Mouse (Mus musculus) gonadal fat pad, adult 2 months (tissue): Measurements from ENCODE around the gene Pitpnb. TPM values are rescaled to one million over a fixed set of nuclear protein-coding genes. Genes with fewer than 3 reads are reported as not detected.

Experiments used
- DNase-seq: peaks from one replicate; pipeline ENCODE4 v3.0.0-alpha.2; 2012; ENCODE audit warnings: low read depth
- polyA plus RNA-seq: library from polyadenylated mRNA; depleted of rRNA; stranded (reverse); fragments of >200 nt; gene quantifications from 2 replicates; pipeline ENCODE4 v1.2.3, GENCODE M21; 2012; rRNA removed

Gene Pitpnb
- polyA plus RNA-seq, 1 experiment: 58.0 TPM

GRCm38 (mm10) chr5:111421424-111421823 lies 90.9 kb downstream of the Pitpnb start:
- DNase-seq: no peak

GRCm38 (mm10) chr5:111422058-111422800 lies 91.7 kb downstream of the Pitpnb start:
- DNase-seq: no peak

- no peak for DNase-seq
Measured at GRCm38 (mm10) chr5:111423011-111423410, 92.4 kb downstream of the Pitpnb start.

DNA sequence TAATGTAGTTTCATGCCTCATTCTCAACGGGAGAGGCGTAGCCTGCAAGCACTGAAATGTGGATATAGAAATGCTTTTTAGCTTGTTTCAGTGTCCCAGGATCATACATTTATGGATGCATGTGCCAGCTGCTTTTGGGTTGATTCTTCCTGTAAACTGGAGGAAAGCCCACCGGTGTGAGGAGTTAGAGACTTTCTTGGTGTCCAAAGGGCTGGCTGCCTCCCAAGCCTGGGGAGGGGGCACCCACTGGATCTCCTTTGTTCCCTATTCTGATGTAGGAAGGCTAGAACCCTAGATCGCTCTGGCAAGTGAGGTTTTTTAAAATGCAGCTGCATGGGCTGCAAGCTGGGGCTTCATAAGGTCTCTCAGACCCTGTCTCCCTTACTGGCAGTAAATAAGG lies 93.1 kb downstream of the Pitpnb start:
- DNase-seq: no peak

DNA sequence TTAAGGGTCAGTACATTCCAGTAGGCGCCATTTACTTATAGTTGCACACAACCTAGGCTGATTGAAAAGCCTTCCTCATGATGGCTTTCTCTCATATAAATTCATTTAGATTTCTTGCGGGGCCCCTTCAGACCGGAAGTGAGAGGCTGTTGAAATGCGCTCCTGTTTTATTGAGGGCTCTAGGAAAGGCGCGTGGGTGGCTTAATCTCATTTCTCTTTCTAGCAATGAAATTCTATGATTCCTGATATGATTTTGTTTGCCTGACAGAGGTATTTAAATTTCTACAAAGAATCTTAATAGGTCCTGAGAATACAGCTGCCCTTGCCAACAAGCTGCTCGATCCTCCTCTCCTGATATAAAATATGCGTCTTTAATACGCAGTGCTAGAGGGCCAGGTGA lies 95.2 kb downstream of the Pitpnb start:
- no peak for DNase-seq

DNA sequence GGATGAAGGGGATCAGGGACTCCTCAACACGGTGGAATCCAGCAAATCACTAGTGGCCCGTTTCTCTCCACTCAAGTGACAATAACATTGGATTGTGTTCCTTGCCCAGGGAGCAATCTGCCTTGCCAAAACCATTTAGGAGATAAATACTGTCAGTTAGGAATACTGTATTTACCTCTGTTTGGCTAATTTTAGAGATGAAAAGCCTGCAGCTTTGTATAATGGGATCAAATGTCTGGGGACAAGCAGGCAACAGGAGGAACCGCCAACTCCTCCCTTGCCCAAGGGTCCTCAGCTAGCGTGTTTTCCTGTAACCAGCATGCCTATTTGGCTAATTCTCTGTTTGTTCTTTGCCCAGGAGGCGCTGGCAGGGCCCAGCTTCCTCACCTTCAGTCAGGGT lies 95.7 kb downstream of the Pitpnb start:
- no peak for DNase-seq

DNA sequence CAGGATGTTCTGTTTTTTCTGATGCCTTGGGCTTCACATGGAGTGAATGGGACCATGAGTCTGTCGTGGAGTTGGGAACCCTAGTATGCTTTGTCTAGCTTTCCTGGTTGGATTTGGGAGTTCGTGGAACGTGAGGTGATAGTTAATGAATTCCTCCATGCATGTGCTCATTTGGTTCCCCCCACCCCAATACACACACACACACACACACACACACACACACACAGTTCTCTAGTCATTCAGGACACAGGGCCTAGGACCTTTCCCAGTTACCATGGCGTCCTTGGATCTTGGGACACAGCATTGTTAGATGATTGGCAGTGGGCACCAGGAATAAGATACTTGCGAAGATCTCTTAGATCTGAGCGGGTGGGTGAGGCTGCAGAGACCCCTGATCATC lies 98.3 kb downstream of the Pitpnb start:
- no peak for DNase-seq

DNA sequence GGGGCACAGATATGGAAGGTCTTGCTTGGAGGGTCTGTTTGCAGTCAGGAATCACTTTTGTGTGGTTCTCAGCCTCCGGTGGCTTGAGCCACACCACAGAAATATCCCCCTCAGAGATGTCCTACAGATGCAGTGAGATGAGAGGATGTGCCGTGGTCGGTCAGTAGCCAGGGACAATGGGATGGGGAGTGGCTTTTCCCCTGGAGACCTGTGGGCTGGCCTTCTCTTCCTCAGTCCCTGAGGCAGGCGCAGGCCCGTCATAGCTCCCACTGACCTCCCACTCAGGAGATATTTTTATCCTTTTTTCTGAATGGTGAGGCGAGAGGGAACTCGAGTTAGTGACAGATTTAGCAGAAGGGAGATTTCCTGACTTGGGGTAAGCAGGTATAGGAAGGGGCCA lies 99.2 kb downstream of the Pitpnb start:
- DNase-seq: no peak

- no peak for DNase-seq
Measured at GRCm38 (mm10) chr5:111431007-111431730, 100.6 kb downstream of the Pitpnb start.

DNA sequence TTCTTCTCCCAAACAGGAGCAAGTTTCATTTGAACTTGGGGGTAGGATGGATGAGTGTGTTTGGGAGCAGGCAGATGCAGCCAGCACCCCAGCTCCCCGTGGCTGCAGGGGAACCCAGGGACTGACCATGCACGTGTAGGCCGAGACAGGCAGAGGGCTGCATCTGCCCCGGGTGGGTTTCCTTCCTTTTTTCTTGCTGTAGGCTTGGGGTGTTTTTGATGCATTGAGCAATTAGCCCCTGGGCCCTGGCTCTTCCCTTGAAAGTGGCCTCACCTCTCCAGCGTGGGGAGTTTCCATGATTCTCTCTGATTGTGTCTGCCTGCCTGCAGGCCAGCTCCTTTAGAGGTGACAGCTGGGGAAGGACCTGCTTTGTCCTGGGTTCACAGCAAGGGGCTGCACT lies 102.3 kb downstream of the Pitpnb start:
- DNase-seq: no peak

- DNase-seq: no peak
Measured at GRCm38 (mm10) chr5:111434342-111434842, 103.8 kb downstream of the Pitpnb start.

DNA sequence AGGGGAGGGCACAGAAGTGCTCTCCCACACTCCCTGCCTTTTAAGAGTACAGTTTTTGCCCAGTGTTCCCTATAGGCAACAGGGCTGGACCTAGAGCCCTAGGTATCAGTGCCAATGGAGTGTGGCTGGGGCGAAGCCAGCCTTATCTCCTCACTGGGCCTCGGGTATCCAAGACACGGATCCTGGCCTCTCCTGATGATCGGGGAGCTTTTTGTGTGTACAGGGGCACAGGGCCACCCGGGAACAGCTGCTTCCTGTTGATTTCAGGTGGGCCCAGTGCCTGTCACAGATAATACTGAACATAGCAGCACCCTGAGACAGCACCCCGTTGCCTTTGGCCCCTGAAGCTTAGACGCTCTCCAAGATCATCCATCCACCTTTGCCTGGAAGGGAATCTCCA lies 105.7 kb downstream of the Pitpnb start:
- DNase-seq: no peak

DNA sequence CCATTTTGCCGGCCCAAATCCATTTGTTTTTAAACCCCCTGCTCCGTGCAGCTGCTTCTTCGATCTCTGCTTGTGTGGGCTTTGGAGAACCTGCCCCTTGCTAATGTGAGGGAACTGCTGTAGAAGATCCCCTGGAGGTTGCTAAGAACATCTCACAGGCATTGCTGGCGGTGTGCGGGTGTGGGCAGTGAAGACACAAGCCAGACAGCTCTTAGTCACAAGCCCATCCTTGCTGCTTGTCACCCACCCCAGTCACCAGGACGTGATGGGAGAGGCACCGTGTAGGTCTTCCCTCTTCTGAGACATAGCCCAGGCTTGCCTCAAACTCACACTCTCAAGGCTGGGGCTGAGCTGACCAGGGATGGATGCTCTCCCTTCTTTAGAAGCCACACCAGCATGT lies 106.6 kb downstream of the Pitpnb start:
- DNase-seq: no peak

Other genes with a start within 250 kb of the Pitpnb start
- gene Mn1, start 86.6 kb downstream of the Pitpnb start, polyA plus RNA-seq: 3.6 and 5.8 TPM in 2 replicates